Mouse (Mus musculus) ES-E14 (cell line): ENCODE results near the gene Kansl2. TPM values are rescaled to one million over a fixed set of nuclear protein-coding genes. Genes with fewer than 3 reads are reported as not detected.
A peak's percentile ranks its signal among the peaks of the same experiment; 100 is the strongest.

Experiments used
- DNase-seq: peaks from one replicate; pipeline ENCODE4 v3.0.0-alpha.2; 2013; ENCODE audit warnings: low read depth, low spot score
- H3K27ac ChIP-seq: 2 replicates; pipeline ENCODE4 v1.5.1; 2012; ENCODE audit warnings: low read depth, mild to moderate bottlenecking, low read length, moderate library complexity, mixed read lengths; ENCODE audit not compliant: poor library complexity, insufficient read depth, severe bottlenecking
- H3K36me3 ChIP-seq: 2 replicates; pipeline ENCODE4 v1.6.1; 2012; ENCODE audit warnings: mild to moderate bottlenecking, low read length, moderate library complexity, mixed read lengths; ENCODE audit not compliant: control insufficient read depth, poor library complexity, insufficient read depth, severe bottlenecking
- H3K4me1 ChIP-seq, 2 experiments: fragments of 150-350 bp in 1 of 2; sonication (generic) in 1 of 2; 2 replicates each; pipeline ENCODE4 v1.6.1; 2012; ENCODE audit warnings: low read length in 2 of 2, mild to moderate bottlenecking in 1 of 2, mixed read lengths in 1 of 2; ENCODE audit not compliant: control insufficient read depth in 2 of 2, insufficient read depth in 2 of 2, poor library complexity in 1 of 2
- H3K4me3 ChIP-seq, 2 experiments: fragments of 150-350 bp in 1 of 2; sonication (generic) in 1 of 2; 2 replicates each; pipeline ENCODE4 v1.5.1; 2012; ENCODE audit warnings: low read length in 2 of 2, low read depth in 1 of 2, mild to moderate bottlenecking in 1 of 2, mixed read lengths in 1 of 2; ENCODE audit not compliant: insufficient read depth in 1 of 2, poor library complexity in 1 of 2, severe bottlenecking in 1 of 2
- H3K9ac ChIP-seq: 2 replicates; pipeline ENCODE4 v1.6.1; 2012; ENCODE audit warnings: low read depth, mild to moderate bottlenecking, low read length, mixed read lengths; ENCODE audit not compliant: poor library complexity, insufficient read depth, severe bottlenecking
- H3K9me3 ChIP-seq: fragments of 150-350 bp; sonication (generic); 2 replicates; pipeline ENCODE4 v1.6.1; 2012; ENCODE audit warnings: low read depth, mild to moderate bottlenecking, low read length; ENCODE audit not compliant: control insufficient read depth, insufficient read depth
- CHD2 ChIP-seq: IDR thresholded peaks from 2 replicates; pipeline ENCODE4 v1.6.1; 2014; ENCODE audit warnings: mild to moderate bottlenecking, low read depth, low read length, inconsistent platforms
- HCFC1 ChIP-seq: IDR thresholded peaks from 2 replicates; pipeline ENCODE4 v1.6.1; 2012; ENCODE audit warnings: low read length, inconsistent platforms, borderline replicate concordance; ENCODE audit not compliant: insufficient read depth
- MAFK ChIP-seq: IDR thresholded peaks from 2 replicates; pipeline ENCODE4 v1.6.1; 2014; ENCODE audit warnings: mild to moderate bottlenecking, low read depth, low read length, inconsistent platforms; ENCODE audit not compliant: insufficient read depth
- ZC3H11A ChIP-seq: IDR thresholded peaks from 2 replicates; pipeline ENCODE4 v1.6.1; 2012; ENCODE audit warnings: low read depth, mild to moderate bottlenecking, inconsistent platforms, low read length, borderline replicate concordance
- ZNF384 ChIP-seq: IDR thresholded peaks from 2 replicates; pipeline ENCODE4 v1.6.1; 2012; ENCODE audit warnings: low read depth, low read length, inconsistent platforms
- in situ Hi-C, 2 experiments: fragments of 600-800 bp; cut with MboI; formaldehyde crosslinking; loops; one replicate each; pipeline ENCODE4 v1.15.1; 2025; ENCODE audit warnings: low sequenced_read_pairs in 2 of 2, inconsistent platforms in 1 of 2; ENCODE audit not compliant: unreplicated experiment in 2 of 2
- total RNA-seq: library from RNA; depleted of rRNA; stranded (reverse); fragments of 300-350 nt; gene quantifications from 2 replicates; pipeline ENCODE4 v1.2.3, GENCODE M21; 2012

The Kansl2 gene
- total RNA-seq, 1 experiment = 111 TPM

DNA sequence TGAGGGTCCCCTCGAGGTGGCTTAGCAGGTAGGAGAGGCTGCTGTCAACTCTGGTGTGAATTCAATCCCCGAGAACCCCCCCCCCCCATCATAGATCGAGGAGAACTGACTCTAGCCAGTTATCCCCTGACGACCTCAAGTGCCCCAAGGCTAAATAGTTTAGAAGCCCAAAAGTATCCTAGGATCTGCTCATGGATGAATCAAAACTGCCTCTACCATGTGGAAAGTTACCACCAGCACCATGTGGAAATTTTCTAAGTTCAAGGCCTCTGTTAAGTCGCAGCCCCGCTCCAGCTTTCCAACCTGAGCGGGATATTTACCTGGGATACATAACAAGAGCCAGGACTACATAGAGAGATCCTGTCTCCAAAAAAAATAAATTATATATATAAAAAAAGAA is 35.2 kb upstream of the Kansl2 start:
- H3K36me3 ChIP-seq = peaks cover 8% of the 10 kb centered on the region; the same call in 1 of the 2 replicates
- in situ Hi-C loops = no loop called here
- peak overlapping the region; percentile 82 to 98 for H3K4me3 ChIP-seq
- peak overlapping the region; percentile 14; the same call in 1 of the 2 replicates for H3K27ac ChIP-seq
- DNase-seq = no peak
- peaks cover 0 to 3% of the 10 kb centered on the region in 2 experiments; a peak in 1 of 4 replicates for H3K4me1 ChIP-seq
- no peaks in the 10 kb centered on the region for H3K9me3 ChIP-seq
- TF ChIP-seq ZC3H11A (no peak), CHD2 (no peak), MAFK (no peak), HCFC1 (no peak), ZNF384 (no peak)
- H3K9ac ChIP-seq = peak overlapping the region; percentile 99

DNA sequence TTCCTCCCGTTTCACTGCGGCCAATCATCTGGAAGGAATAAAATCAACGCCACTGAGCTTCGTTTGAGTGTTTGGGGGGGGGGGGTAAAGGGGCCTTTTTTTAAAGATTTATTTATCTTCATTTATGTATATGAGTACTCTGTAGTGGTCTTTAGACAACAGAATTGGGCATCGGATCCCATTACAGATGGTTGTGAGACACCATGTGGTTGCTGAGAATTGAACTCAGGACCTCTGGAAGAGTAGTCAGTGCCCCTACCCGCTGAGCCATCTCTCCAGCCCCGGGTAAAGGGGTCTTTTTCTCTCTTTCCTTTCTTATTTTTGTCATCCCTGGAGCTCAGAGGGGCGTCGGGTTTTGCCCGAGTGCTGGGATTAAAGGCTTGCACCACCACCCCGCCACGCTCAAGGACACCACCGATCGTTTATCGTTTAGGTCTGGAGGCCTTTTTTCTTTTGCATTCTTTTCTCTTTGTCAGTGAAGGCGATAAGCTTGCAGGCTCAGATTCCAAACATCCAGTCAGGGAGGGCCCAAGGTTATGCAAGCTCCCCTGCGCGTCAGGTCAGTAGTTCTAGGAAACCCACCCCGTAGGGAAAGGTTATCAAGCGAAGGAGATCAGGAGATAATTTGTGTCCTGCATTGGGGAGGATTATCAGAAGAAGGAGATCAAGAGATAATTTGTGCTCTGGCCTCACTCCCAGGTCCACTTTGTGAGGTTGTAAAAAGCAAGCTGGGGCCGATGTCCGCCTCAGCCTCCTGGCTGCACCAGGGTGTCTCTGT is 34.4 kb upstream of the Kansl2 start:
- Histone ChIP-seq H3K9ac (peak overlapping the region; percentile 99), H3K36me3 (peaks cover 8% of the 10 kb centered on the region; the same call in 1 of the 2 replicates), H3K27ac (peak overlapping the region; percentile 95), H3K9me3 (no peaks in the 10 kb centered on the region), H3K4me3 (peak overlapping the region; percentile 82 to 98), H3K4me1 (peaks cover 0 to 3% of the 10 kb centered on the region in 2 experiments; a peak in 1 of 4 replicates)
- in situ Hi-C loops = no loop called here
- DNase-seq = no peak
- TF ChIP-seq ZNF384 (no peak), CHD2 (no peak), MAFK (no peak)

DNA sequence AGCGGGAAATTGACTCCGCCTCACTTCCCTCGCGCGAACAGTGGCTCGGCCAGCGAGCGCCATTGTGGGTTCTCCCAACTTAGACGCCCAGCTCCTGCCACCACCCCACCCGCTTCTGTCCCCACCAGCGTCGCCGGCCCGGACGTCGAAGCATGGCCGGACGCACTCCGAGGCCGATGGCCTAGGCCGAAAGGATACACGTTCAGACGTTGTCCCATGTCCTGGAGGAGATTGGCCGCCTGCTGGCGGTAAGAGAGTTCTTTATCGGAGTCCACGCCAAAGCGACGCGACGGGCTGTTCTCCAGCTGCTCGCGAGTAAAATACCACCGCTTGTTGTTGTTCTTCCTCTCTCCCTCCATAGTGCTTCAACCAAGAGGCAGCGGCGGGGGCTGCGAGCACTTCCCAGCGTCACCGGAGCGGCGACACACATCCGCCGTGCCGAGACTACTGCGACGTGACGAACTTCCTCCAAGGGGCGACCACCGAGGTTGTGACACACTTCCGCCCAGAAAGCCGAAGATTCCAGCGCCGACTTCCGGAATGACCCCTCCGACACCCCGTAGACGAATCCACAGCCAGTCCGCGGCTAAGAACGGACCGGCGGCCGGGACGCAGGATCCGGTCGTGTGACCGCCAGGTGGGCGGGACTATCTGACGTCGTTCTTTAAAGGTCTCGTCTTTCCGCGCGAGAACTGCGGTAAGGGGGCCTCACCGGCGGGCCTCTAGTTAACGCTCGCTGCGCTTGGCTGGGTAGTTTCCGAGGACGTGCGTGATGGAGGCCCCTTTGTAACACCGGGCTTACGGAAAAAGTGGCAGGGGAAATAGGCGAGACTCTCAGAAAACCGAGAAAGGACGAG is 33.4 kb upstream of the Kansl2 start:
- TF ChIP-seq CHD2 (peak; percentile 91), MAFK (no peak), ZC3H11A (0 out of 2 replicates have a peak, but pooled peaks have one; percentile 2), HCFC1 (peak; percentile 81), ZNF384 (no peak)
- Histone ChIP-seq H3K27ac (peak overlapping the region; percentile 95), H3K36me3 (peaks cover 10% of the 10 kb centered on the region; the same call in 1 of the 2 replicates), H3K4me1 (peaks cover 0 to 3% of the 10 kb centered on the region in 2 experiments; a peak in 1 of 4 replicates), H3K4me3 (peak overlapping the region; percentile 90 to 98), H3K9me3 (no peaks in the 10 kb centered on the region), H3K9ac (peak overlapping the region; percentile 99)
- in situ Hi-C loops = no loop called here
- DNase-seq = peak; percentile 99

GRCm38 (mm10) chr15:98566973-98567277 is 32.9 kb upstream of the Kansl2 start:
- no peaks in the 10 kb centered on the region for H3K9me3 ChIP-seq
- H3K4me1 ChIP-seq = peaks cover 3% of the 10 kb centered on the region in 2 experiments; a peak in 1 of 4 replicates
- H3K9ac ChIP-seq = peak overlapping the region; percentile 79
- H3K4me3 ChIP-seq = peak overlapping the region; percentile 70 to 90
- no peak for DNase-seq
- H3K27ac ChIP-seq = peak overlapping the region; percentile 74
- TF ChIP-seq HCFC1 = no peak
- no peak for TF ChIP-seq MAFK
- no peak for TF ChIP-seq ZNF384
- TF ChIP-seq CHD2 = no peak
- TF ChIP-seq ZC3H11A = no peak
- H3K36me3 ChIP-seq = peaks cover 10% of the 10 kb centered on the region; the same call in 1 of the 2 replicates
- in situ Hi-C loops = no loop called here
